Mouse (Mus musculus) lung, embryonic 15.5 days (tissue): Measurements from ENCODE around the gene Gm21731. TPM values are rescaled to one million over a fixed set of nuclear protein-coding genes. Genes with fewer than 3 reads are reported as not detected.
"Not testable (repeated sequence)": the region's sequence is repeated elsewhere in the genome, so short reads cannot be mapped to it uniquely, and the experiment has no call there.

Source experiments
- ATAC-seq: fragments of 200-750 bp; cut with Nextera tagmentation; 2 replicates; pipeline ENCODE4 v1.8.0; 2017; ENCODE audit warnings: moderate number of reproducible peaks, borderline replicate concordance; ENCODE audit not compliant: low FRiP score, low TSS enrichment; ENCODE audit errors: extremely low read depth
- H3K27ac ChIP-seq: fragments of 300-500 bp; sonication (generic); 2 replicates; pipeline ENCODE4 v1.5.1; 2015; ENCODE audit warnings: moderate library complexity, mild to moderate bottlenecking, inconsistent platforms
- H3K27me3 ChIP-seq: fragments of 300-500 bp; sonication (generic); 2 replicates; pipeline ENCODE4 v1.6.1; 2015; ENCODE audit warnings: inconsistent platforms
- H3K36me3 ChIP-seq: fragments of 300-500 bp; sonication (generic); 2 replicates; pipeline ENCODE4 v1.6.1; 2015; ENCODE audit warnings: inconsistent platforms
- H3K4me1 ChIP-seq: fragments of 300-500 bp; sonication (generic); 2 replicates; pipeline ENCODE4 v1.6.1; 2015; ENCODE audit warnings: inconsistent platforms
- H3K4me2 ChIP-seq: fragments of 300-500 bp; sonication (generic); 2 replicates; pipeline ENCODE4 v1.6.1; 2015; ENCODE audit warnings: inconsistent platforms, mild to moderate bottlenecking, moderate library complexity
- H3K4me3 ChIP-seq: fragments of 300-500 bp; sonication (generic); 2 replicates; pipeline ENCODE4 v1.5.1; 2015; ENCODE audit warnings: mild to moderate bottlenecking, inconsistent platforms
- H3K9ac ChIP-seq: fragments of 300-500 bp; sonication (generic); 2 replicates; pipeline ENCODE4 v1.6.1; 2015; ENCODE audit warnings: inconsistent platforms
- H3K9me3 ChIP-seq: fragments of 300-500 bp; sonication (generic); 2 replicates; pipeline ENCODE4 v1.6.1; 2016; ENCODE audit warnings: inconsistent platforms
- WGBS: fragments of 180-500 bp; shearing (Covaris S2); methylation state at CpG from one replicate; pipeline ENCODE4 v1.1.7; 2015; 5-methylcytosine and 5-hydroxymethylcytosine counted together
- polyA plus RNA-seq: library from polyadenylated mRNA; unstranded; fragments of >200 nt; fragmentation: Nextera tagmentation; extraction: Ambion mirVana; gene quantifications from 2 replicates; pipeline ENCODE4 v1.2.1, GENCODE M21; 2015

Gm21731 gene
- polyA plus RNA-seq, 1 experiment from 2014 or later: not detected

GRCm38 (mm10) chr13:120277837-120278236 lies 38.9 kb downstream of the Gm21731 start:
- H3K4me3 ChIP-seq, H3K27me3 ChIP-seq, H3K9me3 ChIP-seq, H3K27ac ChIP-seq, H3K9ac ChIP-seq, H3K36me3 ChIP-seq, ATAC-seq, H3K4me2 ChIP-seq, H3K4me1 ChIP-seq: not testable (repeated sequence)
- WGBS: 25% methylated on average over 2 of the region's 2 CpGs

- Histone ChIP-seq H3K9ac (no peak overlapping the region), H3K36me3 (no peaks in the 10 kb centered on the region), H3K4me3 (no peak overlapping the region), H3K9me3 (no peaks in the 10 kb centered on the region), H3K4me2 (no peak overlapping the region), H3K27ac (no peak overlapping the region), H3K4me1 (no peaks in the 10 kb centered on the region), H3K27me3 (no peaks in the 10 kb centered on the region)
- no peak for ATAC-seq
- 84% methylated on average over 9 of the region's 9 CpGs for WGBS
Observed at GRCm38 (mm10) chr13:120278784-120279183, 39.9 kb downstream of the Gm21731 start.

Other genes starting within 250 kb of the Gm21731 start
- gene Gm36079, start 212.1 kb upstream of the Gm21731 start, polyA plus RNA-seq: not detected in 2 replicates
- not detected in 2 replicates for gene Gm21188, start 186.9 kb upstream of the Gm21731 start, polyA plus RNA-seq
- gene Gm20767, start 98.9 kb upstream of the Gm21731 start, polyA plus RNA-seq: not detected in 2 replicates
- gene Gm21818, start 66.7 kb upstream of the Gm21731 start, polyA plus RNA-seq: not detected in 2 replicates
- not detected in 2 replicates for gene Gm21762, start 23.2 kb upstream of the Gm21731 start, polyA plus RNA-seq
- not detected in 2 replicates for gene AF067061, start 24.0 kb downstream of the Gm21731 start, polyA plus RNA-seq
- gene BC147527, start 61.3 kb downstream of the Gm21731 start, polyA plus RNA-seq: 0.59 and 0.76 TPM in 2 replicates
- not detected in 2 replicates for gene Tcstv3, start 77.8 kb downstream of the Gm21731 start, polyA plus RNA-seq